Mouse (Mus musculus) CH12.LX (cell line): ENCODE results near the gene Spef2. TPM values are rescaled to one million over a fixed set of nuclear protein-coding genes. Genes with fewer than 3 reads are reported as not detected.

Source experiments
- DNase-seq: peaks from one replicate; pipeline ENCODE4 v3.0.0-alpha.2; 2013; ENCODE audit errors: extremely low read depth
- H3K27ac ChIP-seq: 2 replicates; pipeline ENCODE4 v1.5.1; 2012; ENCODE audit warnings: low read depth, mild to moderate bottlenecking, control low read depth, moderate library complexity; ENCODE audit not compliant: insufficient read depth
- H3K27me3 ChIP-seq: replicated peaks from 2 replicates; pipeline ENCODE3; 2012; ENCODE audit warnings: inconsistent platforms
- H3K36me3 ChIP-seq, 2 experiments: replicated peaks in 1 of 2; 2 replicates each; pipeline versions ENCODE3 to v1.6.1; 2012; ENCODE audit warnings: inconsistent platforms in 1 of 2, low read length in 1 of 2, mild to moderate bottlenecking in 1 of 2, mixed read lengths in 1 of 2, moderate library complexity in 1 of 2; ENCODE audit not compliant: control insufficient read depth in 1 of 2, insufficient read depth in 1 of 2
- H3K4me1 ChIP-seq, 2 experiments: 2 replicates each; pipeline ENCODE4 v1.6.1; 2012; ENCODE audit warnings: inconsistent platforms in 1 of 2, moderate library complexity in 1 of 2; ENCODE audit not compliant: insufficient read depth in 2 of 2, control insufficient read depth in 1 of 2
- H3K4me2 ChIP-seq: 2 replicates; pipeline ENCODE4 v1.6.1; 2012; ENCODE audit warnings: low read depth, mild to moderate bottlenecking, control low read depth; ENCODE audit not compliant: poor library complexity, insufficient read depth, severe bottlenecking
- H3K4me3 ChIP-seq, 3 experiments: fragments of 150-350 bp in 1 of 3; sonication (generic) in 1 of 3; replicated peaks in 1 of 3; 2 replicates each; pipeline versions ENCODE3 to v1.5.1; 2011 to 2012; ENCODE audit warnings: low read depth in 2 of 3, low read length in 2 of 3, mild to moderate bottlenecking in 2 of 3, moderate library complexity in 2 of 3, control low read depth in 1 of 3, improper control_type of control experiment in 1 of 3, inconsistent platforms in 1 of 3, mixed read lengths in 1 of 3; ENCODE audit not compliant: poor library complexity in 1 of 3
- H3K79me2 ChIP-seq: replicated peaks from 2 replicates; pipeline ENCODE4 v1.6.1; 2012; ENCODE audit warnings: mild to moderate bottlenecking, moderate library complexity; ENCODE audit not compliant: control insufficient read depth, poor library complexity, insufficient read depth, severe bottlenecking; ENCODE audit errors: extremely low read depth
- H3K9ac ChIP-seq: 2 replicates; pipeline ENCODE4 v1.6.1; 2012; ENCODE audit warnings: low read depth, mild to moderate bottlenecking, control low read depth, moderate library complexity; ENCODE audit not compliant: insufficient read depth
- H3K9me3 ChIP-seq: replicated peaks from 2 replicates; pipeline ENCODE3; 2012; ENCODE audit warnings: low read length, inconsistent platforms, mixed read lengths
- BHLHE40 ChIP-seq: IDR thresholded peaks from 2 replicates; pipeline ENCODE4 v1.6.1; 2011; ENCODE audit warnings: mild to moderate bottlenecking, low read depth, low read length, improper control_type of control experiment
- CHD1 ChIP-seq: IDR thresholded peaks from 2 replicates; pipeline ENCODE4 v1.6.1; 2012; ENCODE audit warnings: low read depth, low read length, improper control_type of control experiment, inconsistent platforms
- CTCF ChIP-seq, 2 experiments: IDR thresholded peaks in 1 of 2; conservative IDR thresholded peaks in 1 of 2; 2 replicates each; pipeline ENCODE4 v1.5.1; 2011 to 2012; ENCODE audit warnings: low read depth in 2 of 2, low read length in 2 of 2, improper control_type of control experiment in 1 of 2, inconsistent platforms in 1 of 2, mild to moderate bottlenecking in 1 of 2, moderate library complexity in 1 of 2
- E2F4 ChIP-seq: IDR thresholded peaks from 2 replicates; pipeline ENCODE4 v1.6.1; 2011; ENCODE audit warnings: low read depth, low read length, improper control_type of control experiment; ENCODE audit not compliant: insufficient replicate concordance
- ELF1 ChIP-seq: IDR thresholded peaks from 2 replicates; pipeline ENCODE4 v1.6.1; 2014; ENCODE audit warnings: low read depth, mild to moderate bottlenecking, inconsistent platforms, low read length, improper control_type of control experiment
- ETS1 ChIP-seq: conservative IDR thresholded peaks from 2 replicates; pipeline ENCODE4 v1.6.1; 2012; ENCODE audit warnings: low read depth, mild to moderate bottlenecking, inconsistent platforms, low read length, improper control_type of control experiment, moderate library complexity
- GABPA ChIP-seq: IDR thresholded peaks from 2 replicates; pipeline ENCODE4 v1.6.1; 2012; ENCODE audit warnings: low read depth, low read length, improper control_type of control experiment, inconsistent platforms; ENCODE audit not compliant: insufficient replicate concordance
- JUN ChIP-seq: IDR thresholded peaks from 2 replicates; pipeline ENCODE4 v1.6.1; 2011; ENCODE audit warnings: low read depth, mild to moderate bottlenecking, low read length, improper control_type of control experiment, moderate library complexity; ENCODE audit not compliant: insufficient read depth
- JUND ChIP-seq: conservative IDR thresholded peaks from 2 replicates; pipeline ENCODE4 v1.6.1; 2011; ENCODE audit warnings: low read depth, low read length, improper control_type of control experiment
- MAX ChIP-seq: IDR thresholded peaks from 2 replicates; pipeline ENCODE4 v1.6.1; 2011; ENCODE audit warnings: low read length, improper control_type of control experiment
- MAZ ChIP-seq: IDR thresholded peaks from 2 replicates; pipeline ENCODE4 v1.6.1; 2012; ENCODE audit warnings: low read depth, mild to moderate bottlenecking, inconsistent platforms, low read length, improper control_type of control experiment, moderate library complexity
- MXI1 ChIP-seq: IDR thresholded peaks from 2 replicates; pipeline ENCODE4 v1.6.1; 2011; ENCODE audit warnings: mild to moderate bottlenecking, low read depth, low read length, improper control_type of control experiment
- NELFE ChIP-seq: IDR thresholded peaks from 2 replicates; pipeline ENCODE4 v1.6.1; 2011; ENCODE audit warnings: low read depth, low read length, improper control_type of control experiment
- PAX5 ChIP-seq: IDR thresholded peaks from 2 replicates; pipeline ENCODE4 v1.6.1; 2012; ENCODE audit warnings: low read length, inconsistent platforms, mixed read lengths
- POLR2AphosphoS2 ChIP-seq: IDR thresholded peaks from 2 replicates; pipeline ENCODE4 v1.6.1; 2011; ENCODE audit warnings: low read depth, low read length, improper control_type of control experiment
- RAD21 ChIP-seq: IDR thresholded peaks from 2 replicates; pipeline ENCODE4 v1.6.1; 2011; ENCODE audit warnings: low read depth, mild to moderate bottlenecking, low read length, improper control_type of control experiment, moderate library complexity
- RCOR1 ChIP-seq: conservative IDR thresholded peaks from 2 replicates; pipeline ENCODE4 v1.6.1; 2012; ENCODE audit warnings: low read depth, mild to moderate bottlenecking, inconsistent platforms, low read length, improper control_type of control experiment
- SIN3A ChIP-seq: IDR thresholded peaks from 2 replicates; pipeline ENCODE4 v1.6.1; 2012; ENCODE audit warnings: low read length, improper control_type of control experiment, inconsistent platforms
- SMC3 ChIP-seq: IDR thresholded peaks from 2 replicates; pipeline ENCODE4 v1.6.1; 2011; ENCODE audit warnings: low read depth, low read length, improper control_type of control experiment
- TCF12 ChIP-seq: IDR thresholded peaks from 2 replicates; pipeline ENCODE4 v1.6.1; 2014; ENCODE audit warnings: low read depth, mild to moderate bottlenecking, inconsistent platforms, low read length, improper control_type of control experiment
- UBTF ChIP-seq: IDR thresholded peaks from 2 replicates; pipeline ENCODE4 v1.6.1; 2012; ENCODE audit warnings: low read depth, mild to moderate bottlenecking, inconsistent platforms, low read length, improper control_type of control experiment, moderate library complexity
- USF1 ChIP-seq: IDR thresholded peaks from 2 replicates; pipeline ENCODE4 v1.6.1; 2014; ENCODE audit warnings: low read depth, mild to moderate bottlenecking, inconsistent platforms, low read length, improper control_type of control experiment
- ZC3H11A ChIP-seq: IDR thresholded peaks from 2 replicates; pipeline ENCODE4 v1.6.1; 2012; ENCODE audit warnings: low read depth, mild to moderate bottlenecking, inconsistent platforms, low read length, improper control_type of control experiment
- ZKSCAN1 ChIP-seq: IDR thresholded peaks from 2 replicates; pipeline ENCODE4 v1.6.1; 2012; ENCODE audit warnings: low read depth, inconsistent platforms, low read length, improper control_type of control experiment, borderline replicate concordance
- ZMIZ1 ChIP-seq: IDR thresholded peaks from 2 replicates; pipeline ENCODE4 v1.6.1; 2012; ENCODE audit warnings: low read depth, mild to moderate bottlenecking, inconsistent platforms, low read length, improper control_type of control experiment
- dilution Hi-C: fragments of 300-500 bp; cut with MboI; formaldehyde crosslinking; loops from 2 replicates; pipeline ENCODE4 v1.14.3; 2020; ENCODE audit warnings: low sequenced_read_pairs; ENCODE audit not compliant: extremely low pct_unique_long_range_greater_than_20kb, extremely low pct_ligation_motif_present
- in situ Hi-C: fragments of 300-500 bp; cut with MboI; formaldehyde crosslinking; loops from 3 replicates; pipeline ENCODE4 v1.14.3; 2019; ENCODE audit warnings: low sequenced_read_pairs, low pct_ligation_motif_present, low pct_unique_long_range_greater_than_20kb, mixed read lengths
- polyA plus RNA-seq: library from polyadenylated mRNA; unstranded; fragments of >175 nt; gene quantifications from 2 replicates; pipeline ENCODE4 v1.2.1, GENCODE M21; 2012; ENCODE audit warnings: low read depth; ENCODE audit not compliant: insufficient read length
- total RNA-seq, 2 experiments: library from RNA; depleted of rRNA; stranded (reverse); fragments of 300-350 nt in 1 of 2; fragments of >200 nt in 1 of 2; gene quantifications; 2 replicates each; pipeline ENCODE4 v1.2.3; 2012 to 2014

Gene Spef2
- total and polyA plus RNA-seq, 3 experiments, result 0.51 to 1.4 (median 1.2) TPM

GRCm38 (mm10) chr15:9634471-9634870 lies 114.2 kb downstream of the Spef2 start:
- Histone ChIP-seq H3K4me3 (no peak overlapping the region), H3K4me2 (no peak overlapping the region), H3K4me1 (no peaks in the 10 kb centered on the region), H3K79me2 (no peaks in the 10 kb centered on the region)
- DNase-seq, result no peak
- TF ChIP-seq POLR2AphosphoS2 (no peak), UBTF (no peak), GABPA (no peak), CHD1 (no peak), MAX (no peak)
- TF ChIP-seq, all 38 proteins: peak for 0
- in situ Hi-C loops, result no loop called here
- no peaks in the 10 kb centered on the region for H3K9me3 ChIP-seq
- no peak overlapping the region for H3K9ac ChIP-seq
- H3K36me3 ChIP-seq, result no peaks in the 10 kb centered on the region
- dilution Hi-C loops, result no loop called here
- no peak overlapping the region for H3K27ac ChIP-seq
- no peaks in the 10 kb centered on the region for H3K27me3 ChIP-seq

- dilution Hi-C loops, result no loop called here
- no peak overlapping the region; the same call in 1 of the 2 replicates for H3K4me2 ChIP-seq
- DNase-seq, result no peak
Measured at GRCm38 (mm10) chr15:9631657-9632056, 117.0 kb downstream of the Spef2 start.

GRCm38 (mm10) chr15:9629660-9630059 lies 119.0 kb downstream of the Spef2 start:
- dilution Hi-C loops, result no loop called here
- Histone ChIP-seq H3K4me1 (no peaks in the 10 kb centered on the region), H3K36me3 (no peaks in the 10 kb centered on the region), H3K27ac (no peak overlapping the region), H3K4me2 (no peak overlapping the region), H3K9me3 (no peaks in the 10 kb centered on the region), H3K79me2 (no peaks in the 10 kb centered on the region), H3K27me3 (no peaks in the 10 kb centered on the region), H3K9ac (no peak overlapping the region), H3K4me3 (no peak overlapping the region)
- TF ChIP-seq JUND (no peak), NELFE (no peak), ZMIZ1 (no peak), RAD21 (no peak), GABPA (no peak), MAZ (no peak), ELF1 (no peak), RCOR1 (no peak), MXI1 (no peak), E2F4 (no peak), BHLHE40 (no peak), SIN3A (no peak), CTCF (conservative IDR thresholded peaks at IDR 0.05 in 1 of 2, IDR thresholded peaks at IDR 0.05 in 1 of 2; ENCODE audit: low read depth in 2 of 2, low read length in 2 of 2) (no peak), ZKSCAN1 (no peak)
- no peak for DNase-seq
- in situ Hi-C loops, result no loop called here

More at GRCm38 (mm10) chr15:9631657-9632056, 117.0 kb downstream of the Spef2 start:
- H3K36me3 ChIP-seq, result no peaks in the 10 kb centered on the region
- no peaks in the 10 kb centered on the region for H3K27me3 ChIP-seq
- H3K27ac ChIP-seq, result no peak overlapping the region
- no peak overlapping the region for H3K4me3 ChIP-seq
- TF ChIP-seq MXI1 (no peak), RAD21 (no peak), PAX5 (no peak), ETS1 (no peak), UBTF (no peak), JUN (no peak), RCOR1 (no peak), SMC3 (no peak), TCF12 (no peak), SIN3A (no peak), ZMIZ1 (no peak), ELF1 (no peak), BHLHE40 (no peak), CHD1 (no peak), ZC3H11A (no peak), USF1 (no peak), CTCF (conservative IDR thresholded peaks at IDR 0.05 in 1 of 2, IDR thresholded peaks at IDR 0.05 in 1 of 2; ENCODE audit: low read depth in 2 of 2, low read length in 2 of 2) (no peak), E2F4 (no peak)
- H3K9me3 ChIP-seq, result no peaks in the 10 kb centered on the region
- H3K9ac ChIP-seq, result no peak overlapping the region
- no peaks in the 10 kb centered on the region for H3K4me1 ChIP-seq
- no peaks in the 10 kb centered on the region for H3K79me2 ChIP-seq
- in situ Hi-C loops, result no loop called here
